Mouse (Mus musculus) adrenal gland (tissue): ENCODE measurements at regions not wholly inside any gene's neighbourhood (a gene's known extent, or its start where the extent isn't known, plus 50 kb on each side); places are given as distances from the start of the nearest gene placed in this dataset.

Source experiments
- intact Hi-C: fragments of 180-260 bp; cut with DNase I; formaldehyde crosslinking; loops from one replicate; pipeline ENCODE4 v1.15.1; 2025

GRCm38 (mm10) chr13:107904851-107905250, 139.4 kb upstream of the Smim15 start:
- intact Hi-C loops, result no loop called here

DNA sequence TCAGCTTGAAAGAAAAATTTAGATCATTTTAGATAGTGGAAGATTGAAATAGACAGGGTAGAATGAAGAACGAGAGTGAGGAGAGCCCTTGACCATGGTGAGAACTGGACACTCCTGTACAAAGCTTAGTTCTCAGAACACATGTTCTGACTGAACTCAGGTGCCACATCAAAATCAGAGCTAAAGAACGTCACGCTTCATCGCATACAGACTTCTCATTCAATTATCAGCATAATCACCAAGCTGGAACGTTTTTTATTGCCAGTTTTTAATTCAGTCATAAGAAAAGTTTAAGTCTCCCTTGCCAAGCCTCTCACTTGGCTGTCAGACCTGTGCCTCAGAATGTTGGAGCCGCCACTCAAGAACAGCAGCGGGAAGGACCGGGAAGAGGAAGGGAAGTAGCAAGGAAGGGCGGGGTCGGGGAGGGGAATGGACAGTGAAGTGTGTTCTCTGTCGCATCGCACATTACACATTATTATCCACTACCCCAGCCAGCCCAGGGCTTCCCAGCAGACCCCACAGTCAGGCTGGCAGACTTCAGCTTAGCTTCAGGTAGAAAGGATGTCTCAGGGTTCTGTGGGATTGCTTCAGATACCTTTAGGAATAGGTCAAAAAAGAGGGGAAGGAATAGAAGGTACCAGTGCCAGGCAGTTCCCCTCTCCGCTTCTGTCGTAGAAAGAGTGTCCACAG, 140.1 kb upstream of the Smim15 start:
- intact Hi-C loops, result no loop called here

GRCm38 (mm10) chr13:107903150-107903959, 140.9 kb upstream of the Smim15 start:
- intact Hi-C loops, result no loop called here

- intact Hi-C loops, result no loop called here
These were observed 141.5 kb upstream of the Smim15 start for GRCm38 (mm10) chr13:107902800-107903149.

- intact Hi-C loops, result loop anchor here (10.0 kb wide), 1 partner anchor 255 kb away; the partner anchor contains the start of genes Ercc8 and Ndufaf2
These were observed 144.5 kb upstream of the Smim15 start for GRCm38 (mm10) chr13:107899600-107900229.

DNA sequence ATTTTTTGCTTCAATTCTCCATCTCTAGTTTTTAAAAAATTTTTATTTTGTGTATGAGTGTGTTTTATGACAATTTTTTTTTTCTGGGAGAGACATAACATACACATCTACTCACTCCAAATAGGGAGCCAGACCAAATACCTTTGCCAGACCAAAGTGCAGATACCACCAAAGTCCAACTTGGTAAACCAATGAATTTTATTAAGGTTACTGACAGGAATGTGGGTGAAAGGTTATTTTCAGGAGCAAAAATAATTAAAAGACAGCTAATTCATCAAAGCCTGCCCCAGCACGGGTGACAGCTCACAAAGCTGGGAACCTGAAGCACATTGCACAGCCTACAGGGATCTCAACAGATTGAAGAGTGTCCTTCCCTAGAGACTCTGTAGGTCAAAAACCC, 146.6 kb upstream of the Smim15 start:
- intact Hi-C loops, result loop anchor here (10.0 kb wide), 1 partner anchor 257 kb away; the partner anchor contains the start of genes Ercc8 and Ndufaf2

DNA sequence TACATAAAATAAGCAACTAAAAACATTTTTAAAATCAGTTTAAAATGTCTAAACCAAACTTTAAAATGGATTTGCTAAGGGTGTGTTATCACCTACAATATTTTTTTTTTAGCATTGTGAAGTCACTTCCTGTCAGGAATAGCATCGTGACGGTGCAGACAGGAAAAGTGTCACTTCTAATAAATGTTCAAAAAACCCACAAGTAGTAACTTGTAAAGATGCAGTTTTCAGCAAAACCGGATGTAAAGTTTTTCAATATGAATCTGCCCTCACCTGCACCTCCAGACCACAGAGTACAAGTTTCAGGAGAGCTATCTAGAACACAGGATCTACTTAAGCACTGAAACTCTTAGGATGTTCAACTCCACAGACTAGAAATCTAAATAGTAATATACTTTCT, 147.1 kb upstream of the Smim15 start:
- intact Hi-C loops, result loop anchor here (10.0 kb wide), 1 partner anchor 258 kb away; the partner anchor contains the start of genes Ercc8 and Ndufaf2

GRCm38 (mm10) chr13:107893581-107894183, 150.6 kb upstream of the Smim15 start:
- intact Hi-C loops, result loop anchor here (5.0 to 10.0 kb wide), 3 partner anchors 149 to 431 kb away; partner anchors contain the start of genes Ercc8, Ndufaf2 and Smim15

GRCm38 (mm10) chr13:107893081-107893480, 151.2 kb upstream of the Smim15 start:
- intact Hi-C loops, result loop anchor here (5.0 to 10.0 kb wide), 3 partner anchors 149 to 431 kb away; partner anchors contain the start of genes Ercc8, Ndufaf2 and Smim15

DNA sequence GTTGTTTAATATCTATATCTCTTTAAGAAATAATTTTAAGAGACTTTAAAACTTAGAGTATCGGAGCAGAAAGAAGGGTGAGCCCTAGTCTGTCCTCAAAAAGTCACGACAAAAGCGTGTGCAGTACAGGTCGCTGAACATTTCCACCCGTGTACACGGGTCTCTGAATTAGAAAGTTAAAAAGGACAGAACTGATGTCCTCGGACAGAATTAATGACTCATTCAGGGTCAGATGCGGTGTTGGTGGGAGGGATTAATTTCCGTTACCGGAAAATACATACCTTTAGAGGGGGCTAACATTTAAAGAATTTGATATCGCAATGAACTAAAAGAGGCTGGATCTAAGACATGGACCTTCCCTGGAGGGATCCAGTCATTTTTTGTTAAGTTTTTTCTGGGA, 152.3 kb upstream of the Smim15 start:
- intact Hi-C loops, result loop anchor here (5.0 to 10.0 kb wide), 3 partner anchors 150 to 430 kb away; partner anchors contain the start of genes Ercc8, Ndufaf2 and Smim15

- intact Hi-C loops, result loop anchor here (5.0 to 10.0 kb wide), 3 partner anchors 151 to 429 kb away; partner anchors contain the start of genes Ercc8, Ndufaf2 and Smim15
These were observed 153.1 kb upstream of the Smim15 start for GRCm38 (mm10) chr13:107890866-107891821.

DNA sequence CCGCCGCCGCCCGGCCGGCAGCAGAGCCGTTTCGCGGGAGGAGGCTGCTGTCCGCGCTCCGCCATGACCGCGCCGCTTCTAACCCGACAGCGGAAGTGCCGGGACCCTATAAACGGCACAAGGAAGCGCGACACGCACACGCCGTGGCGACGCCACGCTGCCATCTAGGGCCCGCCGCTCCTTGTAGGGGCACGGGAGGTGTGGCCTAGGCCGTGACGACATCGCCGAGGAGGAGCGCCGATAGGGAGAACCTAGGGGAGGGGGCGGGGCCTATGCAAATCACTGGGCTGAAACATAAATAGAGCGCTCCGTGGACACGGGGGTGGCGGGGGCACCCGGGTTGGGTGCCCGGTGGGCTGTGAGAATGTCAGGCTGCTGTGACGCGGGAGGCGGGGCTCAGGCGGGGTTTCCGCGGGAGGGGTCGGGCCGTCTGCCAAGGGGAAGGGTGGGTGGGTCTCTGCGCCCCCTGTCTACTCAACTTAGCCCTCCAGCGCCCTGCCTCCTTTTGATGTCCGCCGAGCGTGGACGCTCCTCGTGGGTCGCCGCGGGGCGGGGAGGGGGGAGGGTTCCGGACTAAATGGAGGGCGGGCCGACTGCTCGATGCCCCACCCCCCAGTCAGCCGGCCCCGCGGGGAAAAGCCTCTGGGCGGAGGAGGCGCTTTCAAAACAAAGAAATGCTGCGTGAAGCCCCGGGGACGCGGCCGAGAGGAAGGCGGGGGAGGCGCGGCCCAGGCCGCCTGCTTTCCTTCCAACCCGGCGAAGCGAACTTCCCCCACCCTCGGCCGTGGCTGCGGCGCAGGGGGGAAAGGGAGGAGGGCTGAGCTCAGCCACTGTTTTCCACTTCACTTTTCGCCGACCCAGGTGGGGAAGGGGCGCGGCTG, 154.0 kb upstream of the Smim15 start:
- intact Hi-C loops, result loop anchor here (5.0 to 10.0 kb wide), 6 partner anchors 43 to 428 kb away; partner anchors contain the start of genes Ercc8, Ndufaf2 and Smim15

DNA sequence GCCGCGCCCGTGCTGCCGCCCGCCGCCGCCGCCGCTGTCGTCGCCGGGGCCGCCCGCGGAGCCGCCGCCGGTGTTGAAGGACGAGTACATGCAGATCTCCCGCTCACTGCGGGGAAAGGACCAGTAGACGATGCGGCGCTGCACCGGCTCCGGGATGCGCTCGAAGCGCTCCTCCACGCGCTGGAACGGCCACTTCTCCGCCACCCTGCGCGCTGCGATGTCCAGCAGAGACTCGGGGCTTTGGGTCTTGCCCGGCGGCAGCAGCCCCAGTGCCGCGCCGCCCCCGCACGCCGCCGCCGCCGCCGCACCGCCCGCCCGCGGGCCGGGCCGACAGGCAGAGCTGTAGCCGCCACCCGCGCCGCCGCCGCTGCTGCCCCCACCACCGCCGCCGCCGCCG, 154.7 kb upstream of the Smim15 start:
- intact Hi-C loops, result loop anchor here (5.0 to 10.0 kb wide), 3 partner anchors 42 to 145 kb away; no protein-coding TSS in a partner anchor

DNA sequence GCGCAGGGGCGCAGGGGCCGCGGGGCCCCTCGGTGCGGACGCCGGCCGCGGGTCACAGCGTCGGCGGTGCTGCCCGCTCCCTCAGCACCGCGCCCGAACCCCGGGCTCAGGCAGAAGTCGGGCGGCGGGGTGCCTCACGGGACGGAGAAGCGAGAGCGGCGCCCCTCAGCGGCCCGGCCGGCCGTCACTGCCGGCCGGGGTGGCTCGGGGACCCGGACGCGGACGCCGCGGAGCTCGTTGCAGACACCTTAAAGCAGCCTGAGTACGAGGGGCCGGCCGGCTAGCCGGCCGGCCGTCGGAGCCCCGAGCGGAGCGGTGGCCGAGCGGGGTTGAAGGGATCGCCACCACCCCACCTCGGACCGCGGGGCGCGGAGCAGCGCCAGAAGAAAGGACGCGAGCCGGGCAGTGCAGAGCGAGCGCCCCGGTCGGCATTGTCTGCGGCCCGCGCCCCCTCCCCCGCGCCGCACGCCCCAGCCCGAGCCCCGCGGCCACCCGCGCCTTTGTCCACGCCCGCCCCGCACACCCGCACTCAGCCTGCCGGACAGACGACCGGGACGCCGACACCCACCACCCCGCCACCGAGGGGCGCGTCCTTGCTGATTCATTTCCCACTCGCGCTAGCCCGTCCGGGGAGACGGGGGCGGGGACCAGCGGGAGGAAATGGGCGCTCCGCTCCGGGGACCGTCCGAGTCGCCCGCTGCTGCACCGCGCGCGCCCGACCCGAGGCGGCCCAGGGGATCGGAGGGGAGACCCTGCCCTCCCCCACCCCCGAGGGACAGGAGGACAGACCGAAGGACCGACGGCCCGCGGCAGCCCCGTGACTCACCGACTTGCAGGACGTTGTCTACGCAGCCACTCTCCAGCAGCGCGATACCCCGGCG, 155.4 kb upstream of the Smim15 start:
- intact Hi-C loops, result loop anchor here (5.0 to 10.0 kb wide), 3 partner anchors 42 to 144 kb away; no protein-coding TSS in a partner anchor

- intact Hi-C loops, result loop anchor here (5.0 to 10.0 kb wide), 3 partner anchors 41 to 143 kb away; no protein-coding TSS in a partner anchor
These were observed 156.1 kb upstream of the Smim15 start for GRCm38 (mm10) chr13:107888231-107888555.

DNA sequence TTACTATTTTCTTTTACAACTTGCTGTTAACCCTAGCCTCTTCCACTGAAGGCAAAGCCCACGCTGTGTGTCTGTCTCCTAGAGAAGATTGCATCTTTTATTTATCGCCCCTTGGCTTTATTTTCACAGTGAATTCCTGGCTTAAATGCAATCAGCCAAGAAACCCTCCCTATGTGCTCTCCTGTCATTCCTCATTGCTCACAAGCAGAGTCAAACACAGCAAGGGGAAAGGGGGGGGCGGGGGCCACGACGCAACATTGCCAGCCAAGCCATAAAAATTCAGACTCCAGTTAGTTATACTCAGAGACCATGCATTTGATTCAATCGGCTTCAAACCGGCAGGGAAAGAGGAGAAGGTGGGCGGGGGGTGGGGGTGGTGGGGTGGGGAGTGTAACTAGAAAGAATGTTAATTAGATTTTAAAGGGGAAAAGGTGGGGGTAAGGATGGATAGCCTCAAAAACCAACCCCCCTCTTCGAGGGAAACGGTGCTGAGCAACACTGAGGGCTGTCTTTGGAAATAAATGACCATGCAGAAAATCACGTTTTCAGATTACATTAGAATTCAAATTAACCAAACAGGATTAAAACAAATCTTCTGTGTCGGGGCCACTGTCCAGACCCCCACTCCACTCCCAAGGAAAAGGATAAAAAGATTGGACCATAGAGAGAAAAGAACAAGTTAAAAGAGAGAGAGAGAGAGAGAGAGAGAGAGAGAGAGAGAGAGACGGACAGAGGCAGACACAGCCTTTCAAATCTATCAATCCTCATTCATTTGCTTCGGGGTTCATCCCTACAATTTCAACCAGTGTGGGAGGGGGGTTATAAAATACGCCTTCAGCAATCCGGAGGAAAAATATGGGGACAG, 156.6 kb upstream of the Smim15 start:
- intact Hi-C loops, result loop anchor here (5.0 to 10.0 kb wide), 3 partner anchors 40 to 143 kb away; no protein-coding TSS in a partner anchor
